Mouse (Mus musculus): ENCODE results near the gene Dnajb2.

DNA sequence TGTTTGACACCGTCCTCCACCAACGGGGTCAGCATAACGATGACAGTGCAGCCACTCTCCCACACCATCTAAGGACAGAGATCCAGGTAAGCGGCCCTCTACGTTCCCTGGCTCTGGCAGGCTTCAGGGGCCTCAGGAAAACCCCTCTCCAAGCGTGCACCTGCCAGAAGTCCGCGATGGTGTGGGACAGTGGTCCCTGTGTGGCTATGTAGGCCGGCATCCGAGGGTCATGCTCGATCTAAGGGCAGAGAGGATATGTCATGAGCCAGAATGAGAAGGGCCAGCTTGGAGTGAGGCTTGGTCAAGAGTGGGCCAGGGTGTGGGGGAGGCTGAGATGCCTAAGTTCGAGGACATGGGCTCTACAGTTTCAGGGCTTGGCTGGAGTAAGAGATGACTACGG, 16.1 kb downstream of the Dnajb2 start:
- TF ChIP-seq CTCF (IDR thresholded peaks at IDR 0.05; ENCODE audit: low read depth, low read length) (no peak), POLR2A (IDR thresholded peaks at IDR 0.05; ENCODE audit: borderline replicate concordance, low read depth, low read length) (no peak)

All from bone marrow macrophage, adult 2 months (primary cell).